Mouse (Mus musculus): ENCODE data around the gene Triap1.
"Not testable (repeated sequence)": the region's sequence is repeated elsewhere in the genome, so short reads cannot be mapped to it uniquely, and the experiment has no call there.

Gene Triap1

GRCm38 (mm10) chr5:115330955-115331354 lies 10.1 kb upstream of the Triap1 start:
- DNase-seq (ENCODE audit: extremely low read depth, insufficient read length, low spot score): no peak

GRCm38 (mm10) chr5:115333626-115334025 lies 7.4 kb upstream of the Triap1 start:
- DNase-seq (ENCODE audit: extremely low read depth, insufficient read length, low spot score): no peak

DNA sequence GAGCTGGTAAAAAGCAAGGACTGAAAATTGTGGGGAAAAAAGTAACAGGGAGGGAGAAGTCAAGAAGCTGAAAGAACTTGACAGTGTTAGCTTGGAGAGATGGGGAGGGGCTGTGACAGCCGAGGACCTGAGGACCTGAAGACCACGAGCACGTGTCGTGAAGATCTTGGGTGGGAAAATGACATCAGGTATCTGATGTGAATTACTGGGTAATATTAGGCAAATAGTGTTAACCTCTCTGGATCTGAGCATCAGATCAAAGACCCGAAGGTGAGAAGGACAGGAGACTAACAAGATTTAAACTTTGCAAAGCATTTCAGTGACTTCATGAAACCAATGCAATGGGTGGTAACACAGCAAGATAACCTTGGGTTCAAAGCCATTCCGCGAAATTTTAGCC lies 1.0 kb upstream of the Triap1 start:
- DNase-seq (ENCODE audit: extremely low read depth, insufficient read length, low spot score): no peak

- no peak for DNase-seq (ENCODE audit: extremely low read depth, insufficient read length, low spot score)
These were observed 515 bp downstream of the Triap1 start for GRCm38 (mm10) chr5:115341314-115342165.

DNA sequence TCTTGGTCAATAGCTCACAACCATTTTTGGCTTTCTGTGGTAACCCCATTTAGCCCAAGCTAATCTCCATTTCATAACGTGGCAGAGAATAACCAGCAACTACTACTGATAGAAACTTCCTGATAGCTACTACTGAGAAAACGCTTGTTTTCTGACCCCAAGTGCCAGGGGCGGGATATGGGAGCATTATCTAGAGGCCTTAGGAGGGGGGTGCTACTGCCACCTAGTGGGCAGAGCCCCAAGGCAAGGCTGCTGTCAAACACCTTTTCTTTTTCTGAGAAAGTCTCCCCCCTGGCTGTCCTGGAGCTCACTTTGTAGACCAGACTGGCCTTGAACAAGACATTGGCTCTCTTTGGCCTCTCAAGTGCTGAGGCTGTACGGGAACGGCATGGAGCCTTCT lies 6.5 kb downstream of the Triap1 start:
- DNase-seq (ENCODE audit: extremely low read depth, insufficient read length, low spot score): peak; percentile 50

GRCm38 (mm10) chr5:115348546-115349224 lies 7.7 kb downstream of the Triap1 start, which contains the start of gene Cox6a1:
Cox6a1 (minus strand) TSS chr5:115348981.
- DNase-seq (ENCODE audit: extremely low read depth, insufficient read length, low spot score): peak; percentile 98

DNA sequence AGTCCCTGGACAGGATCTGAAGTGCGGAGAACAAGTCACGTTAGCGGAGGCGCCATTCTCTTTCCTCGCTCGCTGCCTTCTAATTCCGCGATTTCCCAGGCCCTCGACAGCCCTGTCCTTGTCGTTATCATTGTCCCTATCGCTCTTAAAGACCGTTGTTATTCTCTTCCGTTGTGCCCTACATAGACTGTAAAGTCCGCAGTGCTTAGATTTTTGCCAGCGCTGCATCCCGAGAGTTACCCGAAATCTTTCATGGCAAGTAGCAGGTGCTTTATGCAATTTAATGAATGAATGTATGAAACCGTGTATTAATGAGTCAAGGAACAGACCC lies 8.2 kb downstream of the Triap1 start:
- DNase-seq (ENCODE audit: extremely low read depth, insufficient read length, low spot score): no peak

DNA sequence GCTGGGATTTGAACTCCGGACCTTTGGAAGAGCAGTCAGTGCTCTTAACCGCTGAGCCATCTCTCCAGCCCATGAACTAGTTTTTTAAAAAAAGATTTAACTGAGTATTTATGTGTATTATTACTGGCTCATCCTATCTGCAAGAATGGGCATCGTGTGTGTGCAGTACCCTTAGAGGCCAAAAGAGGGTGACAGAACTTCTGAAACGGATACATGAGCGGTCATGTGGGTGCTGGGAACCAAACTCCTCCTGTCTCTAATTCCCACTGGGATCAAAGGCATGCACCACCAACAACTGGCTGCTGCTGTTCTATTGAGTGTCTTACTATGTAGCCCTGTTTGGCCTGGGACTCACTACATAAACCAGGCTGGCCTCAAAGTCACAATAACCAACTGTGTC lies 10.3 kb downstream of the Triap1 start:
- no peak for DNase-seq (ENCODE audit: extremely low read depth, insufficient read length, low spot score)

DNA sequence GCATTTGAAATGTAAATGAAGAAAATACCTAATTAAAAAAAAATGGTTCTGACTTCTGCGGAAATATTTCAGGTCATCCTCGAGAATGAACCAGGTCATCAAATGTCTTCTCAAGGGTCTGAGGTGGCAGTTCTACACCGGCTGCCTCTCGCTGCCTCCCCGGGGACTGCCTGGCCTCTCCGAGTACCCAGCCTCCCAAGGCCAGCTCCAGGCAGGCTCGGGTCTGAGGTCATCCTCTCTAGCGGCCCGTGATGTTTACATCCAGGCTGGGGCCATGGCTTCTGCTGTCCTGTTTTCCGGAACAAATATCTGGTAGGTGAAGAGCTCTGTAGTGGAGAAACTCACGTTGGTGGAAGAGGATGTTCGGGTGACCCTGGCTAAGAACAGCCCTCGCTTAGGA lies 14.0 kb downstream of the Triap1 start:
- no peak for DNase-seq (ENCODE audit: extremely low read depth, insufficient read length, low spot score)

- DNase-seq (ENCODE audit: extremely low read depth, insufficient read length, low spot score): peak; percentile 88
These were observed 17.8 kb downstream of the Triap1 start for GRCm38 (mm10) chr5:115358872-115359271.

GRCm38 (mm10) chr5:115359438-115359837 lies 18.4 kb downstream of the Triap1 start:
- no peak for DNase-seq (ENCODE audit: extremely low read depth, insufficient read length, low spot score)

DNA sequence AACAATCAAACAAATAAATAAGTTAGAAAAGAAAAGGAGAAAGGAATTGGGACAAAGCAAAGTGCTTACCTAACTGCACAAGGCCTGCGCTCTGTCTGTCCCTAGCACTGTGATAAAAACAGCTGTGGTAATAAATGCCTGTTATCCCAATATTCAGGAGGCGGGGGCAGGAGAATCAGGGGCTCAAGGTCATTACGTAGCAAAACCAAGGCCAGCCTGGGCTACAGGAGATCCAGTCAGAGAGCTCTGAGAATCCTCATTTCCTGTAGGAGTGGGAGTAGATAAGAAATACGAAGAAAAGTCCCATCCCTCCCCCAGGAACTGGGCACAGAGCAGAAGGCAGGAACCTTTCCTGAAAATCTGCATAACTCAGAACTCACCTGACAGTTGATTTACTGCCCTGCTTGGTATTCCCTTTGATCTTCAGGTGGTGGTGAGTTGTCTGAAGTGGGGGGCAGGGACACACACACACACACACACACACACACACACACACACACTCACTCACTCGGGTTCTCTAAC lies 18.9 kb downstream of the Triap1 start:
- no peak for DNase-seq (ENCODE audit: extremely low read depth, insufficient read length, low spot score)

DNA sequence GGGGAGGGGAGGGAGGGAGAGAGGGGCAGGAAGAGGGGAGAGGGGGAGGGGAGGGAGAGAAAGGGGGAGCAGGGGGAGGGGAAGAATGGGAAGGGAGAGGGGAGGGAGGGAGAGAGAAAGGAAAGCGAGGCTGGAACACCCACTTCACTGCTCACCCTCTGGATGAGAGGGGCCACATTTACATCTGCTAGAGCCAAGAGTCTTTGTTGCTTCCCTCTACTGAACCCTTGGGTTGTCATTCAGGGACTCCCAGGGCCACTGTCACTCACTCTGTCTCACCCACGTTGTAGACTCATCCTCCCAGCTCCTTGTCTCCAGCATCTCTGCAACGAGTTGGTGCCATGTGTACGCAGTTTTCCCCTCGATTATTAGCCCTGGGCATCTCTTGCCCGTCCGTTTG lies 21.2 kb downstream of the Triap1 start:
- DNase-seq (ENCODE audit: extremely low read depth, insufficient read length, low spot score): no peak

DNA sequence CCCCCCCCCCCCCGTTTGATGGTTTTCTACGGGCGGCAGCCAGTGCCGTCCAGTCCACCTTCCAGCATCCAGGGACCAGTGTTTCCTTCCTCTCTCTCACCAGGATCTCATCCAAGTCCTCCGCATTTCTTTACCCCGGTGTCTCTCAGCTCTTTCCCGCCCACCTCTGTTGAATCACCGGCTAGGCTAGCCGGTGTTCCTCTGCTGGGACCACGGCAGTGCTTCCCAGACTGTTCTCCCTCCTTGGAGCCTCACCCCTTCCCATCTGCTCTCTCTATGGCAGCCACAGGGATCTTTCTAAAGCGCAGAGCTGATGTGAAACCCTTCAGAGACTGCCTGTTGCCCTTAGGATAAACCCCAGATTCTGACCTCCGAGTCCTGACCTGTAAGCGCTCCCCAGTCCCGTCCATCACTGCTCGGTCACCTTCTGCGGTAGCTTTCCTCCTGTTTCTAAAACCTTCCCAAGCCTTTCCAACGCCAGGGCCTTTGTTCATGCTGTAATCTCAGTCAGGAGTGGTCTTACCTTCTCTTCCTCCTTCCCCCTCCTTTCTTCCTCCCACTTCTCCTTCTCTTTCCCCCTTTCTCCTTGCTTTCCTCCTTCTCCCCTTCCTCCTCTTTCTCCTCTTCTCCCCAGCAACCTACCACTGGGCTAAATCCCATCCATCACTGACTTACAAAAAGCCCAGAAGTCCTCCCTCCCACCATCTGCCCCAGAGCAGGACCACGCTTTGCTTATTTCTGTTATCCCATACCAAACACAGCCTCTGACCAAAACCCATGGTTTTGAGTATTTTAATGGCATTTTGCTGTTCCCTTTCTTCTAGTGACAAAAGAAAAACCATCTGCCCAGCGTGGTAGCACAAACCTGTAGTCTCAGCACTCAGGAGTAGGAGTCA lies 22.0 kb downstream of the Triap1 start:
- no peak for DNase-seq (ENCODE audit: extremely low read depth, insufficient read length, low spot score)

DNA sequence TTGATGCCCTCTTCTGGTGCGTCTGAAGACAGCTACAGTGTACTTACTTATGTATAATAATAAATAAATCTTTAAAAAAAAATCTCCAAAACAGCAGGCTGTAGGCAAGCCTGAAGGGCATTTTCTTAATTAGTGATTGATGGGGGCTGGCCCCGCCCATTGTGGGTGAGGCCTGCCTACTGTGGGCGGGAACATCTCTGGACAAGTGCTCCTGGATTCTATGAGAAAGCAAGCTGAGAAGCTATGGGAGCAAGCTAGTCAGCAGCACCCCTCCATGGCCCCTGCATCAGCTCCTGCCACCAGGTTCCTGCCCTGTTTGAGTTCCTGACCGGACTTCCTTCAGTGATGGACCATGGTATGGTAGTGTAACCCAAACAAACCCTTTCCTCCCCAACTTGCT lies 23.8 kb downstream of the Triap1 start:
- no peak for DNase-seq (ENCODE audit: extremely low read depth, insufficient read length, low spot score)

DNA sequence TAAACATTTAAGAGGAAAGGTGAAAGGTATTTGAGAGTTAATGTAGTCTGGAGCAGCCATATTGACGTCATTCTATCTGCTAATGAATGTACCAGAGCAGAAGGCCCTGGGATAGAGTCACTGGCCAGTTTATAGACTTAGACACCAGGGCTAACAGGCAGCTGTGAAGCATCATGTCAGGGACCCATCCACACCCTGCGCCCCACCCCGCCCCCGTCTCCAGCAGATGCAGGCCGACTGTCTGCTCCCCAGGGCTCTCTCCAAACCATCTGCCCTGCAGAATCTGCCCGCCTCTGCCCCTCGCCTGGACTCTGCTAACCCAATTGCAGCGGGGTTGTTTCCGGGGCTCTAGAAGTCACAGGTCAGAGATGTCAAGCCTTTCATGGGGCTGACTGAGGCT lies 30.7 kb downstream of the Triap1 start:
- DNase-seq (ENCODE audit: extremely low read depth, insufficient read length, low spot score): no peak

DNA sequence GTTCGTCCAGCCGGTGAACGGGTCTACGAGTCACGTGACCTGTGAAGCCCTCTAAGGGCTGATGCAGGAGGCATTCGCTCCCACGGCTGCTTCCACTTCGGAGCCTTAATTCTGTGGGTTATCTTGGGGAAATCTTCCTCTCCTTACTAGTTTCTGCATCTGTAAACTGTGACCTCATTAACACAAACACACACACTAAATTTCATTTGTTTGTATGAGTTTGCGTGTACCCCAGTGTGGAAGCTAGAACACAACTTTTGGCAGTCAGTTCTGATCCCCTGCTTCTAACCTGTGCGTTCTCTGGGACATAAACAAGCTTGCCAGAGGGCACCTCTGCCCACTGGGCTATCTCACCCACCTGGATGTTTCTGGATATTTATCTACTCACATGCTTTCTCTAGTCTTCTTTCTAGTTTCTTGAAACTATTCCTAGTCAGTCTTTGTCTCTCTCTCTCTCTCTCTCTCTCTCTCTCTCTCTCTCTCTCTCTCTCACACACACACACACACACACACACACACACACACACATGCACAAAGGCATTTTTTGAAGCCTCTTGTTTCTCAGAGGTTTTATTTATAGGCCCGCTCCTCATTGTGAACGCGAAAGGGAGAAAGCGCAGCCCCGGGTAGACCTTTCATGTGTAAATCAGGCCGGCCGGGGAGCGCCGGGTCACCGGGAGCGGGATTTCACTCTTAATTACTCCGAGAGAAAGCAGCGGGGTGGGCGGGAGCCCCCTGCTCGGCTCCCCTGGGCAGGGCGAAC lies 32.6 kb downstream of the Triap1 start:
- DNase-seq (ENCODE audit: extremely low read depth, insufficient read length, low spot score): no peak

- no peak for DNase-seq (ENCODE audit: extremely low read depth, insufficient read length, low spot score)
These were observed 33.3 kb downstream of the Triap1 start for GRCm38 (mm10) chr5:115374204-115374820.

GRCm38 (mm10) chr5:115375436-115375835 lies 34.4 kb downstream of the Triap1 start:
- DNase-seq (ENCODE audit: extremely low read depth, insufficient read length, low spot score): no peak

DNA sequence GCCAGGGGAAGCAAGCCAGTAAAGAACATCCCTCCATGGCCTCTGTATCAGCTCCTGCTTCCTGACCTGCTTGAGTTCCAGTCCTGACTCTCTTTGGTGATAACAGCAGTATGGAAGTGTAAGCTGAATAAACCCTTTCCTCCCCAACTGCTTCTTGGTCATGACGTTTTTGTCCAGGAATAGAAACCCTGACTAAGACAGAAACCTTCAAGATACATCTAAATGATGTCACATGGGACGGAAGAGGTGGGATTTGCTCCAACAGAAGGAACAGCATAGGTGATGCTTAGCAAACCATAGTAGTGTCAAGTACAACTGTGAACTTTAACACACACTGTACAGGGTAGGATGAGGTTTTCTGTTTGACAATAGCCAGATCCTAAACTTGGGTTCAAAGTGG lies 37.9 kb downstream of the Triap1 start:
- not testable (repeated sequence) for DNase-seq (ENCODE audit: extremely low read depth, insufficient read length, low spot score)
